Mouse (Mus musculus): ENCODE measurements around the gene Fut7.

GRCm38 (mm10) chr2:25429435-25430180, 6.5 kb downstream of the Fut7 start:
- TF ChIP-seq CTCF (IDR thresholded peaks at IDR 0.05; ENCODE audit: borderline replicate concordance, insufficient read depth, low read length) (no peak), POLR2A (IDR thresholded peaks at IDR 0.05; ENCODE audit: low read depth, low read length) (no peak)
